Mouse (Mus musculus): ENCODE results near the gene Gm17268. TPM values are rescaled to one million over a fixed set of nuclear protein-coding genes. Genes with fewer than 3 reads are reported as not detected.
A peak's percentile ranks its signal among the peaks of the same experiment; 100 is the strongest.

The Gm17268 gene
- polyA plus RNA-seq, 1 experiment from 2014 or later: not detected

GRCm38 (mm10) chr11:82006796-82007423 is 31.5 kb downstream of the Gm17268 start:
- Histone ChIP-seq H3K27me3 (no peaks in the 10 kb centered on the region), H3K9ac (no peak overlapping the region), H3K27ac (replicated peaks) (peak overlapping the region; percentile 4; the same call in 1 of the 2 replicates), H3K4me1 (replicated peaks) (0 out of 2 replicates have a peak, but pooled peaks cover 3% of the 10 kb centered on the region), H3K4me3 (replicated peaks) (no peak overlapping the region), H3K4me2 (peak overlapping the region; percentile 25; the same call in 1 of the 2 replicates), H3K9me3 (replicated peaks) (no peaks in the 10 kb centered on the region), H3K36me3 (replicated peaks) (no peaks in the 10 kb centered on the region)
- ATAC-seq (ENCODE audit: insufficient read depth): no peak
- WGBS (ENCODE audit: insufficient replicate concordance): 6% methylated on average over 12 of the region's 12 CpGs

GRCm38 (mm10) chr11:82004810-82005209 is 33.6 kb downstream of the Gm17268 start:
- no peak overlapping the region for H3K4me3 ChIP-seq (replicated peaks)
- 0 out of 2 replicates have a peak, but pooled peaks cover 3% of the 10 kb centered on the region for H3K4me1 ChIP-seq (replicated peaks)
- no peaks in the 10 kb centered on the region for H3K36me3 ChIP-seq (replicated peaks)
- no peak overlapping the region for H3K27ac ChIP-seq (replicated peaks)
- no peaks in the 10 kb centered on the region for H3K9me3 ChIP-seq (replicated peaks)
- ATAC-seq (ENCODE audit: insufficient read depth): no peak
- H3K9ac ChIP-seq: no peak overlapping the region
- H3K4me2 ChIP-seq: no peak overlapping the region
- H3K27me3 ChIP-seq: no peaks in the 10 kb centered on the region
- WGBS (ENCODE audit: insufficient replicate concordance): 17% methylated on average over 2 of the region's 2 CpGs

- Histone ChIP-seq H3K4me3 (replicated peaks) (no peak overlapping the region), H3K27me3 (no peaks in the 10 kb centered on the region), H3K4me1 (replicated peaks) (no peaks in the 10 kb centered on the region), H3K36me3 (replicated peaks) (no peaks in the 10 kb centered on the region), H3K9ac (no peak overlapping the region), H3K27ac (replicated peaks) (no peak overlapping the region), H3K9me3 (replicated peaks) (no peaks in the 10 kb centered on the region), H3K4me2 (no peak overlapping the region)
- WGBS (ENCODE audit: insufficient replicate concordance): 42% methylated on average over 5 of the region's 5 CpGs
- no peak for ATAC-seq (ENCODE audit: insufficient read depth)
These were observed 37.8 kb downstream of the Gm17268 start for GRCm38 (mm10) chr11:82000581-82000980.

GRCm38 (mm10) chr11:81999469-81999868 is 38.9 kb downstream of the Gm17268 start:
- Histone ChIP-seq H3K9ac (no peak overlapping the region), H3K4me1 (replicated peaks) (no peaks in the 10 kb centered on the region), H3K9me3 (replicated peaks) (no peaks in the 10 kb centered on the region), H3K27me3 (no peaks in the 10 kb centered on the region), H3K4me3 (replicated peaks) (no peak overlapping the region), H3K27ac (replicated peaks) (no peak overlapping the region), H3K36me3 (replicated peaks) (no peaks in the 10 kb centered on the region), H3K4me2 (no peak overlapping the region)
- ATAC-seq (ENCODE audit: insufficient read depth): no peak
- WGBS (ENCODE audit: insufficient replicate concordance): 55% methylated on average over 4 of the region's 4 CpGs

GRCm38 (mm10) chr11:81998646-81999045 is 39.7 kb downstream of the Gm17268 start:
- Histone ChIP-seq H3K4me2 (no peak overlapping the region), H3K4me3 (replicated peaks) (no peak overlapping the region), H3K27ac (replicated peaks) (no peak overlapping the region), H3K4me1 (replicated peaks) (no peaks in the 10 kb centered on the region), H3K36me3 (replicated peaks) (no peaks in the 10 kb centered on the region), H3K27me3 (no peaks in the 10 kb centered on the region), H3K9me3 (replicated peaks) (no peaks in the 10 kb centered on the region), H3K9ac (no peak overlapping the region)
- ATAC-seq (ENCODE audit: insufficient read depth): no peak
- 60% methylated on average over 3 of the region's 3 CpGs for WGBS (ENCODE audit: insufficient replicate concordance)

- Histone ChIP-seq H3K4me2 (no peak overlapping the region), H3K9me3 (replicated peaks) (no peaks in the 10 kb centered on the region), H3K27me3 (no peaks in the 10 kb centered on the region), H3K27ac (replicated peaks) (no peak overlapping the region), H3K4me3 (replicated peaks) (no peak overlapping the region), H3K9ac (no peak overlapping the region), H3K36me3 (replicated peaks) (no peaks in the 10 kb centered on the region), H3K4me1 (replicated peaks) (no peaks in the 10 kb centered on the region)
- ATAC-seq (ENCODE audit: insufficient read depth): no peak
- WGBS (ENCODE audit: insufficient replicate concordance): 53% methylated on average over 5 of the region's 5 CpGs
These were observed 41.3 kb downstream of the Gm17268 start for GRCm38 (mm10) chr11:81997085-81997484.

- no peak for ATAC-seq (ENCODE audit: insufficient read depth)
- no peak overlapping the region for H3K9ac ChIP-seq
- no peak overlapping the region for H3K4me3 ChIP-seq (replicated peaks)
- H3K4me1 ChIP-seq (replicated peaks): no peaks in the 10 kb centered on the region
- H3K4me2 ChIP-seq: no peak overlapping the region
- 53% methylated on average over 10 of the region's 10 CpGs for WGBS (ENCODE audit: insufficient replicate concordance)
- H3K36me3 ChIP-seq (replicated peaks): no peaks in the 10 kb centered on the region
- no peaks in the 10 kb centered on the region for H3K9me3 ChIP-seq (replicated peaks)
- no peak overlapping the region for H3K27ac ChIP-seq (replicated peaks)
- no peaks in the 10 kb centered on the region for H3K27me3 ChIP-seq
These were observed 42.1 kb downstream of the Gm17268 start for GRCm38 (mm10) chr11:81996172-81996841.

- Histone ChIP-seq H3K9ac (no peak overlapping the region), H3K4me3 (replicated peaks) (no peak overlapping the region), H3K4me2 (no peak overlapping the region), H3K9me3 (replicated peaks) (no peaks in the 10 kb centered on the region), H3K4me1 (replicated peaks) (no peaks in the 10 kb centered on the region), H3K27ac (replicated peaks) (no peak overlapping the region), H3K27me3 (no peaks in the 10 kb centered on the region), H3K36me3 (replicated peaks) (no peaks in the 10 kb centered on the region)
- 29% methylated on average over 5 of the region's 5 CpGs for WGBS (ENCODE audit: insufficient replicate concordance)
- no peak for ATAC-seq (ENCODE audit: insufficient read depth)
These were observed 55.2 kb downstream of the Gm17268 start for GRCm38 (mm10) chr11:81983146-81983545.

- Histone ChIP-seq H3K27me3 (no peaks in the 10 kb centered on the region), H3K4me2 (no peak overlapping the region), H3K9me3 (replicated peaks) (no peaks in the 10 kb centered on the region), H3K4me3 (replicated peaks) (no peak overlapping the region), H3K27ac (replicated peaks) (no peak overlapping the region), H3K4me1 (replicated peaks) (no peaks in the 10 kb centered on the region), H3K9ac (no peak overlapping the region), H3K36me3 (replicated peaks) (no peaks in the 10 kb centered on the region)
- 51% methylated on average over 11 of the region's 11 CpGs for WGBS (ENCODE audit: insufficient replicate concordance)
- ATAC-seq (ENCODE audit: insufficient read depth): no peak
These were observed 56.2 kb downstream of the Gm17268 start for GRCm38 (mm10) chr11:81982191-81982590.
